Mouse (Mus musculus) liver, embryonic 16.5 days (tissue): ENCODE measurements at regions not wholly inside any gene's neighbourhood (a gene's known extent, or its start where the extent isn't known, plus 50 kb on each side); places are given as distances from the start of the nearest gene placed in this dataset.

ENCODE experiments used
- ATAC-seq: fragments of 200-750 bp; cut with Nextera tagmentation; 2 replicates; pipeline ENCODE4 v1.8.0; 2017; ENCODE audit warnings: low read depth, mild to moderate bottlenecking, moderate number of reproducible peaks, moderate library complexity
- H3K27ac ChIP-seq: fragments of 300-500 bp; sonication (generic); 2 replicates; pipeline ENCODE4 v1.5.1; 2014; ENCODE audit warnings: mild to moderate bottlenecking, low read length
- H3K27me3 ChIP-seq: fragments of 300-500 bp; sonication (generic); 2 replicates; pipeline ENCODE4 v1.6.1; 2014; ENCODE audit warnings: low read depth, low read length, mixed read lengths; ENCODE audit not compliant: control insufficient read depth, insufficient read depth
- H3K36me3 ChIP-seq: fragments of 300-500 bp; sonication (generic); 2 replicates; pipeline ENCODE4 v1.6.1; 2014; ENCODE audit warnings: mild to moderate bottlenecking; ENCODE audit not compliant: control insufficient read depth, insufficient read depth
- H3K4me1 ChIP-seq: fragments of 300-500 bp; sonication (generic); 2 replicates; pipeline ENCODE4 v1.6.1; 2014; ENCODE audit warnings: low read depth, low read length, mixed read lengths; ENCODE audit not compliant: control insufficient read depth
- H3K4me2 ChIP-seq: fragments of 300-500 bp; sonication (generic); 2 replicates; pipeline ENCODE4 v1.6.1; 2014; ENCODE audit warnings: low read depth, low read length, mixed read lengths
- H3K4me3 ChIP-seq: fragments of 300-500 bp; sonication (generic); 2 replicates; pipeline ENCODE4 v1.5.1; 2014; ENCODE audit warnings: low read depth, mild to moderate bottlenecking, low read length
- H3K9ac ChIP-seq: fragments of 300-500 bp; sonication (generic); 2 replicates; pipeline ENCODE4 v1.6.1; 2014; ENCODE audit warnings: low read depth, low read length
- H3K9me3 ChIP-seq: fragments of 300-500 bp; sonication (generic); replicated peaks from 2 replicates; pipeline ENCODE4 v1.6.1; 2016; ENCODE audit warnings: low read length; ENCODE audit not compliant: control insufficient read depth
- WGBS: fragments of 180-500 bp; shearing (Covaris S2); extraction: QIAGEN DNeasy Blood & Tissue Kit; methylation state at CpG from one replicate; pipeline ENCODE4 v1.1.7; 2014; ENCODE audit not compliant: insufficient replicate concordance; 5-methylcytosine and 5-hydroxymethylcytosine counted together

DNA sequence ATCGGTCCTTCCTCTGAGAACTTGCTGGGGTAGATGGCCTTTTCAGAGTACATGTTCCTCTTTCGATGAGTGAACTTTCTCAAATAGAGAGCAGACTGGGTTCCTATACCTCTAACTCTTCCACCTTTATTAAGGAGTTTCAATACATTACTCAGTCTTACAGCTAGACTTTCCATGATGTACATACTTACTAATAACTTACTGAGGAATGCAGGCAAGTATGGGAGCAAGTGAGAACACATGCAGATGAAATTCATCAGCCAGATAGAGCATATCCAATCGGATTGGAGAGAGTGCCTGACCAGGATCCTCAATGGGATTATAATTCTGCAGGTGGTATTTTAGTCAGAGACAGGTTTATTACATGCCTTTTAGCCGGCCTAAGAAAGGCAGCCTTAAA is 292.2 kb upstream of the Large1 start:
- H3K27me3 ChIP-seq, result no peaks in the 10 kb centered on the region
- 53% methylated on average over 4 of the region's 4 CpGs for WGBS
- no peak overlapping the region for H3K4me2 ChIP-seq
- H3K4me3 ChIP-seq, result no peak overlapping the region
- H3K9me3 ChIP-seq, result no peaks in the 10 kb centered on the region
- no peak for ATAC-seq
- H3K4me1 ChIP-seq, result no peaks in the 10 kb centered on the region
- no peaks in the 10 kb centered on the region for H3K36me3 ChIP-seq
- no peak overlapping the region for H3K9ac ChIP-seq
- no peak overlapping the region for H3K27ac ChIP-seq

DNA sequence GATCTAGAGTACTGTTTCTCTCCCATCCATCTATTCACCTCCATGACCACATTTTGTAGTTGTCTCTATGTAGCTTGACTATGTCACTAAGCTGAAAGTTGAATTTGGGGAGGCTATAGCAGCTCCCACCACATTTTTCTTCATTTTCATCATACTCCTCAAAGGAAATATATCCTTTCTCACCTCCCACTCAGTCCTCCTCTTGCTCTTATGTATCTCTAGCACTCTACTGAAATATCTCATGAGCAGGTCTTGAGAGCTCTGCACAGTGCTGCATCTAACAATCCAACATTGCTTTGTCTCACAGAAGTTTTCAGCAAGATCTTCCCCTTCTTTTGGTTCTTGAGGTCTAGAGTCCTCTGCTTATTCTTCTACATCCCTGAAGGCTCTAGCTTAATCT is 273.5 kb upstream of the Large1 start:
- Histone ChIP-seq H3K36me3 (no peaks in the 10 kb centered on the region), H3K4me2 (no peak overlapping the region), H3K27ac (no peak overlapping the region), H3K9ac (no peak overlapping the region), H3K4me3 (no peak overlapping the region), H3K27me3 (no peaks in the 10 kb centered on the region), H3K4me1 (no peaks in the 10 kb centered on the region), H3K9me3 (no peaks in the 10 kb centered on the region)
- no peak for ATAC-seq

DNA sequence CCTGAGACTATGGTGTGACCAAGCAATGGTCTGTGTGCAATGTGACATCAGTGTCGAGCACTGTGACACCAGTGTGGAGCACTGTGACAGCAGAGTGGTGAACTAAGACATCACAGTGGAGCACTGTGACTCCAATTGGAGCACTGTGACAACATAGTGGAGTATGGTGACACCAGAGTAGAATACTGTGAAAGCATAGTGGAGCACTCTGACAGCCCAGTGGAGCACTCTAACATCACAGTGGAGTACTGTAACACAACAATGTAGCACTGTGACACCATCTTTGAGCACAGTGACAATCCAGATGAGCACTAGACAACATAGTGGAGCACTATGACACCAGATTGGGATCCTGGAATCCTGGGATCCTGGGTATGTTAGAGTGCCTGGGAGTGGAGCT is 265.6 kb upstream of the Large1 start:
- no peak overlapping the region for H3K9ac ChIP-seq
- no peaks in the 10 kb centered on the region for H3K27me3 ChIP-seq
- no peaks in the 10 kb centered on the region for H3K36me3 ChIP-seq
- no peak overlapping the region for H3K4me3 ChIP-seq
- peak; percentile 41; the same call in 1 of the 2 replicates for ATAC-seq
- no peaks in the 10 kb centered on the region for H3K4me1 ChIP-seq
- H3K27ac ChIP-seq, result no peak overlapping the region
- 39% methylated on average over 1 of the region's 1 CpGs for WGBS
- H3K4me2 ChIP-seq, result no peak overlapping the region
- H3K9me3 ChIP-seq, result no peaks in the 10 kb centered on the region

DNA sequence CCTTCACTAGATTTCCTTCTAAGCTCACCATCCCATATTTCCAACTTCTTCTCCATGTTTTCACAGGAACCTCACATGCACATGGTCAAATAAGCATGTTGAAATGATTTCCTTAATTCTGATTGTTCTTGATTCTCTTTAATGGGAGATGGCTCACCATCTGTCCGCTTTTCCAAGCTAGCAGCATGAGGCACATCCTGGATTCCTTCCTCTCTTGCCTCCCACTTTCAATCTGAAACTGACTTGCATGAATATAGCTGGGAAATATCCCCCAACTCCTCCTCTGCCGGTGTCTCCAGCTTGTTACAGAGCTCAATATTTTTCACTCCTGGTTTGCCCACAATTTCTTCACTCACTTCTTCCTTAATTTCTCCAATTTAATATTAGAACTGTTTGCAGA is 261.3 kb upstream of the Large1 start:
- no peaks in the 10 kb centered on the region for H3K27me3 ChIP-seq
- no peak overlapping the region for H3K27ac ChIP-seq
- H3K9me3 ChIP-seq, result no peaks in the 10 kb centered on the region
- no peak for ATAC-seq
- no peak overlapping the region for H3K4me2 ChIP-seq
- H3K4me3 ChIP-seq, result no peak overlapping the region
- H3K36me3 ChIP-seq, result no peaks in the 10 kb centered on the region
- H3K9ac ChIP-seq, result no peak overlapping the region
- H3K4me1 ChIP-seq, result no peaks in the 10 kb centered on the region
- 58% methylated on average over 2 of the region's 2 CpGs for WGBS

DNA sequence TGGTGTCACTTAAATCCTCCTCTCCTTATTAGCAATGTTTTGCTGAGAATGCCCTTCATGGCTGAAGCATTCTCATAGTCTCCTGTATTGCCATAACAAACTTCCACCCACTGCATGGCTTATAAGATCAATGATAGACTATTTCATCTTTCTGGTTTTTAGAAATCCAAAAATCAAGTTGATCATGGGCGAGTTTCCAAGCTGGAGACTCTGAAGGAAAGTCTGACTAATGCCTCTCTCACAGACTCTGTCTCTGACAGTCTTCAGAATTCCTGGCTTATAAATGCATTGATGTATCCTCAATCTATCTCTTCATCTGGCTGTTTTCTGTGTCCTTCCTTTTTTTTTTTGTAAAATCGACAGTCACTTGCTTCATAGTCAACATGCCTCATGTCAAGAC is 260.8 kb upstream of the Large1 start:
- no peak for ATAC-seq

DNA sequence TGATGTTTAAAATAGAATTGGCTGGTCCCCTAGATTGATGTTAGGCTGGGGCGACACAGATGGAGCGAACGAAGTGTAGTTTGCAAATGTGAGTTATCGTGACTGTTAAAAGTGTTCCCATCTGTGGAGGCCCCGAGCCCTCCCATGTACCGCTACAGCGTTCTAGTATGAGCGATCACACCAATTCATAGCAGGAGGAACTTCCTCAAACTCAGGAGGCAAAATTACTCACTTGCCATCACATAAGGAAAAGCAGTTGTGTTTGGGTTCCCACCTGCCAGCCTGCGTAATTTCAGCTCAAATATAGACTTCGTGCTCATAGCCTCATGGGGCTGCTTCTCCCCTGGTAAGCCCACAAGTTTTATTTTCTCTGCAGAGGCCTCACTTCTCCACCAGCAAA is 258.2 kb upstream of the Large1 start:
- H3K9me3 ChIP-seq, result no peaks in the 10 kb centered on the region
- no peak for ATAC-seq
- no peak overlapping the region for H3K4me3 ChIP-seq
- no peaks in the 10 kb centered on the region for H3K27me3 ChIP-seq
- no peak overlapping the region for H3K9ac ChIP-seq
- WGBS, result 75% methylated on average over 10 of the region's 10 CpGs
- H3K27ac ChIP-seq, result no peak overlapping the region
- H3K36me3 ChIP-seq, result no peaks in the 10 kb centered on the region
- H3K4me2 ChIP-seq, result no peak overlapping the region
- H3K4me1 ChIP-seq, result no peaks in the 10 kb centered on the region

More for the DNA sequence above, 260.8 kb upstream of the Large1 start:
- Histone ChIP-seq H3K4me2 (no peak overlapping the region), H3K27me3 (no peaks in the 10 kb centered on the region), H3K4me3 (no peak overlapping the region), H3K4me1 (no peaks in the 10 kb centered on the region), H3K36me3 (no peaks in the 10 kb centered on the region), H3K9me3 (no peaks in the 10 kb centered on the region), H3K9ac (no peak overlapping the region), H3K27ac (no peak overlapping the region)
- 32% methylated on average over 2 of the region's 2 CpGs for WGBS

DNA sequence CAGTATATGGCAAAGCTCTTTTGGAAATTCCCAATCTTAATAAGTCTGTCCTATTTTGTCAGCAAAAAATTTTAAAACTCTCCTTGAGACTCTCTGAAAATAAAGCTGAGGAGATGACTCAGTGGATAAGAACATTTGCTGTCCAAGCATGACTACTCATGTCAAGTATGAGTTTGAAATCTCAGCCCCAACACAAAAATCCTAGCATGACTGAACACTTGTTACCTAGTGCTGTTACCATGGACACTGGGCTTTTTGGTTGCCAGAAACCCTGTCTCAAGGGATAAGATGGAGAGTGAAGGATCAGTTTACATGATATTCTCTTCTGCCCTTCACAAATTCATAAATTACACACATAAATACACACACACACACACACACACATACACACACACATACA is 217.3 kb upstream of the Large1 start:
- no peak for ATAC-seq
- Histone ChIP-seq H3K9ac (no peak overlapping the region), H3K4me3 (no peak overlapping the region)

DNA sequence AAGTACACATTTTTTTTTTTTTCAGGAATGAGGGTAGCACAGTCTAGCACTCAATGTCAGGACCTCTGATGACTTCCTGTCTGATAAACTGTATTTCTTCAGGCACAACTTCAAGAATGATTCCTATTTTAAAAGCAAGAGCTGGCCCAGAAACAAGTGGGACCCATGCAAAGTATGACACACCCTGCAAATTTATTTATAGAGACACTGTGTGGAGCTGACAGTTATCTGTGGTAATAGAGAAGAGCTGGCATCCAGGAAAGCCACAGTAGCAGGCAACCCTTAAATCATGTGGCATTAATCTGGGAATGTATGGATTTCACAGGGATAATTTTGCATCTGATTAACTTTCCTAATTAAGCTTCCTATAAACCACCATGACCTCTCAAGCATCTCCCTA is 216.6 kb upstream of the Large1 start:
- Histone ChIP-seq H3K9me3 (no peaks in the 10 kb centered on the region), H3K4me2 (no peak overlapping the region), H3K36me3 (no peaks in the 10 kb centered on the region), H3K27ac (no peak overlapping the region), H3K9ac (no peak overlapping the region), H3K4me1 (no peaks in the 10 kb centered on the region), H3K27me3 (no peaks in the 10 kb centered on the region), H3K4me3 (no peak overlapping the region)
- ATAC-seq, result no peak

More for the DNA sequence above, 217.3 kb upstream of the Large1 start:
- Histone ChIP-seq H3K36me3 (no peaks in the 10 kb centered on the region), H3K9me3 (no peaks in the 10 kb centered on the region), H3K4me1 (no peaks in the 10 kb centered on the region), H3K27ac (no peak overlapping the region), H3K27me3 (no peaks in the 10 kb centered on the region), H3K4me2 (no peak overlapping the region)
